ENCODE assay signal across 15 mouse cellular contexts in genomic region chr6:136612312-136612711, GRCm38 (mm10). TPM values are rescaled to one million over a fixed set of nuclear protein-coding genes. Genes with fewer than 3 reads are reported as not detected.
DNase-seq lines count a peak whose midpoint lies in the region; ATAC-seq and TF ChIP-seq lines count a peak whose summit lies in the region.
"Had no signal": no experiment of that assay in that cellular context is flagged by ENCODE, and none has a peak within 500 bp of the region (broad histone marks: within the 10 kb centered on the region; RNA-seq: fewer than 3 reads in every experiment).

No protein-coding gene starts in this region.

- ATAC-seq in midbrain, embryonic 11.5 days (ENCODE audit: low FRiP score): no peak
- ATAC-seq: midbrain, embryonic 16.5 days had no signal

- peaks cover 5% of the 10 kb centered on the region for H3K36me3 ChIP-seq in midbrain, embryonic 11.5 days (ENCODE audit: control insufficient read depth, insufficient read depth, low read length)

- no peak for TF ChIP-seq CTCF in cerebellum, adult 2 months (IDR thresholded peaks at IDR 0.05; ENCODE audit: borderline replicate concordance, insufficient read depth, low read depth, low read length)
- peak; percentile 65 for TF ChIP-seq CTCF in layer of hippocampus, adult 2 months (conservative IDR thresholded peaks at IDR 0.05)

- H3K4me1 ChIP-seq in cerebellum, adult 2 months (ENCODE audit: control insufficient read depth, insufficient read depth, low read length): peaks cover 22% of the 10 kb centered on the region
- H3K4me1 ChIP-seq in midbrain, embryonic 11.5 days (ENCODE audit: control insufficient read depth, insufficient read depth, low read length): no peaks in the 10 kb centered on the region
- H3K4me1 ChIP-seq: embryonic facial prominence, embryonic 15.5 days; limb, embryonic 13.5 days had no signal

- no peak overlapping the region for H3K9ac ChIP-seq in midbrain, embryonic 11.5 days (ENCODE audit: low read length)
- H3K9ac ChIP-seq: embryonic facial prominence, embryonic 15.5 days; limb, embryonic 13.5 days had no signal

- no peak overlapping the region for H3K4me2 ChIP-seq in midbrain, embryonic 11.5 days
- H3K4me2 ChIP-seq: embryonic facial prominence, embryonic 15.5 days; limb, embryonic 13.5 days had no signal

- DNase-seq in cerebellum, adult 9-10 months: peak; percentile 53
- no peak for DNase-seq in cerebellum, adult 2 months
- DNase-seq in layer of hippocampus, adult 2 months (ENCODE audit: low spot score in 2 of 2): no peak
- no peak for DNase-seq in layer of hippocampus, postnatal 36 days
- peak; percentile 48 for DNase-seq in ES-CJ7 (ENCODE audit: low read depth, low spot score)
- DNase-seq in induced T-regulatory cell, adult 2 months (ENCODE audit: low read depth): peak; percentile 50
- DNase-seq in kidney, postnatal 14 days: no peak
- no peak for DNase-seq in midbrain, embryonic 11.5 days (ENCODE audit: low spot score, missing footprints)
- DNase-seq: kidney, postnatal 25 days; lung, postnatal 10 days; retina, postnatal 1 day; spleen, adult 18-20 months had no signal

- H3K27me3 ChIP-seq in cerebellum, adult 2 months (ENCODE audit: control insufficient read depth, insufficient read depth, low read length): no peaks in the 10 kb centered on the region
- H3K27me3 ChIP-seq in midbrain, embryonic 11.5 days (ENCODE audit: control insufficient read depth, insufficient read depth, low read length): no peaks in the 10 kb centered on the region
- H3K27me3 ChIP-seq: embryonic facial prominence, embryonic 15.5 days; limb, embryonic 13.5 days had no signal

- H3K4me3 ChIP-seq in cerebellum, adult 2 months (replicated peaks; ENCODE audit: insufficient read depth, low read depth, low read length): no peak overlapping the region
- H3K4me3 ChIP-seq in layer of hippocampus, adult 2 months: no peak overlapping the region
- no peak overlapping the region for H3K4me3 ChIP-seq in midbrain, embryonic 11.5 days (ENCODE audit: low read depth, low read length)
- H3K4me3 ChIP-seq: embryonic facial prominence, embryonic 15.5 days; limb, embryonic 13.5 days had no signal

- TF ChIP-seq POLR2A in cerebellum, adult 2 months (IDR thresholded peaks at IDR 0.05; ENCODE audit: borderline replicate concordance, insufficient read depth, low read length): no peak

- 97% methylated on average over 3 of the region's 3 CpGs for WGBS in cerebellum, adult 2 months
- 94% methylated on average over 3 of the region's 3 CpGs for WGBS in midbrain, embryonic 11.5 days

- no peak overlapping the region for H3K27ac ChIP-seq in cerebellum, adult 2 months (ENCODE audit: insufficient read depth, low read length)
- no peak overlapping the region for H3K27ac ChIP-seq in layer of hippocampus, adult 2 months
- H3K27ac ChIP-seq in midbrain, embryonic 11.5 days (ENCODE audit: low read depth, low read length): no peak overlapping the region
- H3K27ac ChIP-seq: embryonic facial prominence, embryonic 15.5 days; limb, embryonic 13.5 days had no signal

- no peaks in the 10 kb centered on the region for H3K9me3 ChIP-seq in midbrain, embryonic 11.5 days (ENCODE audit: control insufficient read depth, low read length)
- H3K9me3 ChIP-seq: embryonic facial prominence, embryonic 15.5 days had no signal

RNA-seq across cellular contexts. Expression of gene Plbd1, which starts 49.4 kb away (rescaled TPM):
- 0.11 and 0.15 TPM in 2 replicates for polyA plus RNA-seq in cerebellum, adult 2 months (2012; rRNA removed)
- under 1 TPM; 0.33 to 0.34 TPM for total RNA-seq in layer of hippocampus, adult 2 months (2021)
- under 1 TPM; 0.17 to 0.25 TPM for total RNA-seq in layer of hippocampus, postnatal 36 days (2021)
- 0.84 and 1.4 TPM in 2 replicates for polyA plus RNA-seq in midbrain, embryonic 11.5 days (2014; fragmentation: Nextera tagmentation; extraction: Ambion mirVana)

Comparison
In these comparisons a context has a peak if more than half of its experiments do, and no peak if none do; other contexts are left out.
1. DNase-seq: peak in cerebellum, adult 9-10 months (single experiment), ES-CJ7 (single experiment) and induced T-regulatory cell, adult 2 months (single experiment); none in cerebellum, adult 2 months (0 of 2), layer of hippocampus, adult 2 months (0 of 2), layer of hippocampus, postnatal 36 days (0 of 2), kidney, postnatal 14 days (single experiment) and midbrain, embryonic 11.5 days (single experiment).